Mouse (Mus musculus) liver, embryonic 14.5 days (tissue): ENCODE measurements around the gene Maml3.

Experiments
- CTCF ChIP-seq: IDR thresholded peaks from 2 replicates; pipeline ENCODE4 v1.5.1; 2016; ENCODE audit warnings: antibody characterized with exemption, low read depth, control low read depth
- EP300 ChIP-seq: IDR thresholded peaks from 2 replicates; pipeline ENCODE4 v1.6.1; 2016; ENCODE audit warnings: antibody characterized with exemption, low read depth

- no peak for TF ChIP-seq CTCF
- no peak for TF ChIP-seq EP300
Measured at GRCm38 (mm10) chr3:52151155-52151554, 46.3 kb upstream of the Maml3 start.
